Mouse (Mus musculus): ENCODE results near the gene Sfswap.
"Not testable (repeated sequence)": the region's sequence is repeated elsewhere in the genome, so short reads cannot be mapped to it uniquely, and the experiment has no call there.

Sfswap gene

DNA sequence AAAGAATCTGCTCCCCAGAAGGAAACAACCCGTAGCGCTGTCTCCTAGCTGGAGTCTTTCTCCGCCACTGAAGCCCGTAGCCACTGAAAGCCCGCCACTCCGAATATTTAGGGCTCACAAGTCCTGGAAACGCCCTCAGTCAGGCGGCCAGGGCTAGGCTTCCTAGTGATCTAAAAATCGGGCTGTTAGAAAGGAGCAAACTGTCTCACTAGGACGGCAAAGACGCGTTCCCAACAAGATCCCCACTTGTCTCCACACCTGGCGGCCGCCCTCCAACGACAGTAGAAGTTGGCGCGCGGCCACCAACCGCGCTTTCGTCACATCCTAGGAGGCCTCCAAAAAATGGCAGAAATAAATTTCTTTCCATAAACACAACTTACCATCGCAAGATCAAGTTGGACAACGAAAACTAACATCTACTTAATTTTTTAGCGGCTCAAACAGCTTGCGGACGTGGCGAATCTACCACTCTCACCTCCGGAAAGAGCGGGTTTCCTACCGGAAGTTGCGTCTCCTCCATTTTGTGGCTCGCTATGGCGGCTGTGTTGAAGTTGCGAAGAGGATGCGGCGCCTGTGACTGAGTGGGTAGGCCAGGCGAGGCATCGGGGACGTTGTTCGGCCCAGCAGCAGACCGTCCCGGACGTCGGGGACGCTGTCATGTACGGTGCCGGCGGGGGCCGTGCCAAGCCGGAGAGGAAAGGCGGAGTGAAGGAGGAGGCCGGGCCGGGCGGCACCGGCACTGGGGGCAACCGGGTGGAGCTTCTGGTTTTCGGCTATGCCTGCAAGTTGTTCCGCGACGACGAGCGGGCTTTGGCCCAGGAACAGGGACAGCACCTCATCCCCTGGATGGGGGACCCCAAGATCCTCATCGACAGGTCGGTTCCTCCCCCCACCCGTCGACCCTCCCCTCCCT, at the start of gene Sfswap:
Gene Sfswap, plus strand, starts transcription at position 500 of the 913 bp plus-strand sequence.
- peak; percentile 84 for DNase-seq (ENCODE audit: low spot score in 2 of 2)

DNA sequence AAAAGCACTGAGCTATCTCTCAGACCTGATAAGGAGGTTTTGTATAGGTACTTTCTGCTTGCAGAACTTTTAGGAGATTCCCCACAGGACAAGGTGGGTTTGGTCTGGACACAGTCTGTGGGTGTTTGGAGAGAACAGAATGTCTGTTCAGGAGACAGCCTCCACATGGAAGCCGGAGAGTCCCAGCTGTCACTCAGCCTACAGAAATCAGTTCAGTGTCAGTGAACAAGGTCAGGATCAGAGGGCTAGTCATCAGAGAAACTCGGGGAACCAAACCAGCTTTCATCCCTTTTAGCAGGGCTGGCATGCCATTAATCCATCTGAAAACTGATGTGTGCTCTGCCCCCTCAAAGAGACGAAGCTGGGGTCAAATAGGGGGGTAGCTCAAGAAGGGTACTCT, 48.5 kb upstream of the Sfswap start:
- DNase-seq (ENCODE audit: low spot score in 2 of 2), result no peak

DNA sequence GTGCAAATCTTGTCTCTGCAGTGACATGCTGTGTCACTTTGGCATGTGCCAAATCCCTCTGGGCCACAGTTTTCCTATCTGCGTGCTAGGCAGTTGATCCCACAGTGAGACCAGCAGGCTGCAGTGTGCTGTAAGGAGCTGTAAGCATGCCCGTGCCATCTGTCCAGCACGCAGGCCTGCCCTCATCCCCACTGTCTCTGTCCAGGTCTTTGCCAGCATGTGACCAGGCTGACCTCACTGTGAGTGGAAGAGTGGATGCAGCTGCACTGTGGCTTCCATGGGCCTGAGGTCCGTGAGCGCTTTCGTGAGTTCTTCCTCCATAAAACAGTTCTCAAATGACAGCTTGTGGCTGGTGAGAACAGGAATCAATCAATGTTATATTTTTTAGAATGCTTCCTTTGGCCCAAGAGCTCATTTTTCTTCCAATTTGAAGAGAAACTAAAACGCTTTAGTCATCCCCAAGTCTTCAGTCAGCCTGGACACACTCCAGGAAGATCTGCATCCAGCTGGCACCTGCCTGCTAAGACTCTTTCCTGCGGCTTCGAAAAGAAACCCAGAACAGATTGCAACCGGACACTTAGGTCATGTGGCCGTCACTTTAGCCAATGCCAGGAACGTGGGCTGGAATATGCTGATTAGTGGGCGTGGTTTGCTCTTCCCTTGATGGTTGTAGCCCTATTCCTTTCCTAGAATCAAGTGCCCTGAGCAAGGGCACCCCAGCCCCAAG, 46.1 kb upstream of the Sfswap start:
- DNase-seq (ENCODE audit: low spot score in 2 of 2), result peak; percentile 88 to 92

GRCm38 (mm10) chr5:129455529-129455896, 45.5 kb upstream of the Sfswap start:
- DNase-seq (ENCODE audit: low spot score in 2 of 2), result no peak

DNA sequence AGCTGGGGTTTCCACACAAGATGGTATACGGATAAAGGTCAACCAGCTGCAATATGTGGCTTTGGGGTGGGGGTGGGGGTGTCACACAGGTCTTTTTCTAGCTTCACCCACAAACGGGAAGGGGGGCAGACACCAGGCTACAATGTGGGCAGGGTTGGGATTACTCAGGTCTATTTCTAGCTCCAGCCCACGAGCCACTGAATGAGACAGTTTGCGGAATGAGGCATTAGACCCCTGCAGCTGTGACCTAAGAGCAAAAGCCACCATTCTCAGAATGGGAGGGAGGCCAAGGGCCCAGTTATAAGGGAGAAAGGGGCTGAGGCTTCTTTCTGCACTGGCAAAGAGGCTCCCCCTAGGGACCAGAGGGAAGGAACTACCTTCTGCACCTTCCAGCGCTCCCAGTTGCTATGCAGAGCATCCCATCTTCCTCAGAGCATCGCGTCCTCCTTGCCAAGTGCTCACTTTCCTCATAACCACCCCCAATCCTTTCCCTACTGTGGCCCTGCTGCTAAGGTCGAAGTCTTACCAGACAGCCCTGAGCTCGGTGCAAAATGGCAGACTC, 44.4 kb upstream of the Sfswap start:
- no peak for DNase-seq (ENCODE audit: low spot score in 2 of 2)

DNA sequence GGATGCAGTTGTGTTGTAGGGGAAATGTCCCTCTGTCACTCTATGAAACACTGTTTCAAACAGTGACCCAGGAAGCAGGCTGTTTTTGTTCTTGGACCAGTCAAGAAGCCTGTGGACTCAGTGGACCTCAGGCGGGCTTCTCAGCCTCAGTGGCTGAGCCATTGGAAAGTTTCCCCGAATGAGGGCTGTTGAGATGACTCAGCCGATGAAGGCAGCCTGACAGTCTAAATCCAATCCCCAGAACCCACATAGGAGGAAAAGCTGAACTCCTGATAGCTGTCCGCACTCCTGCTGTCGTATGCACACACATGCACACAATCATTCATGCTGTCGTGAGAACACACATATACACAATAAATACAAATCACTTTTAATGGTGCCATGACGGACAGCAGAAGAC, 42.9 kb upstream of the Sfswap start:
- no peak for DNase-seq (ENCODE audit: low spot score in 2 of 2)

DNA sequence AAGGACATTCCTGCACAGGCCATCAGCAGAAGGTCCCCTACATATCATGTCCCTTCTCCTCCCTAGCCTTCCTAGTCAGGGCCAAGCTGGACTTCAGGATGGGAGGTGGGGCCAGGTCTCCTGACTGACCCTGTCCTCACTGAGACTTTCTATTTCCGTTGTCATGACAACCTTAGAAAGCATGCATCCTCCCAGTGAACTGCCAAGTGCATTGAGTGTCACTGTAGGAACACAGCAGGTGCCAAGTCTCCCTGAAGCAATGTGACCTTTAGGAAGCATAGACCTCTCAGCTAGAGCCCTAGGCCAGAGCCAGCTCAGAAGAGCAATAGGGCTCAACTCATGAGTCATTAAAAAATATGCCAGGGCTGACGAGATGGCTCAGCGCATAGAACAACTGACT, 42.5 kb upstream of the Sfswap start:
- no peak for DNase-seq (ENCODE audit: low spot score in 2 of 2)

GRCm38 (mm10) chr5:129460798-129461476, 40.1 kb upstream of the Sfswap start:
- no peak for DNase-seq (ENCODE audit: low spot score in 2 of 2)

GRCm38 (mm10) chr5:129463648-129464047, 37.4 kb upstream of the Sfswap start:
- not testable (repeated sequence) for DNase-seq (ENCODE audit: low spot score in 2 of 2)

- DNase-seq (ENCODE audit: low spot score in 2 of 2), result peak; percentile 58 to 79
These were observed 35.2 kb upstream of the Sfswap start for GRCm38 (mm10) chr5:129465788-129466187.

DNA sequence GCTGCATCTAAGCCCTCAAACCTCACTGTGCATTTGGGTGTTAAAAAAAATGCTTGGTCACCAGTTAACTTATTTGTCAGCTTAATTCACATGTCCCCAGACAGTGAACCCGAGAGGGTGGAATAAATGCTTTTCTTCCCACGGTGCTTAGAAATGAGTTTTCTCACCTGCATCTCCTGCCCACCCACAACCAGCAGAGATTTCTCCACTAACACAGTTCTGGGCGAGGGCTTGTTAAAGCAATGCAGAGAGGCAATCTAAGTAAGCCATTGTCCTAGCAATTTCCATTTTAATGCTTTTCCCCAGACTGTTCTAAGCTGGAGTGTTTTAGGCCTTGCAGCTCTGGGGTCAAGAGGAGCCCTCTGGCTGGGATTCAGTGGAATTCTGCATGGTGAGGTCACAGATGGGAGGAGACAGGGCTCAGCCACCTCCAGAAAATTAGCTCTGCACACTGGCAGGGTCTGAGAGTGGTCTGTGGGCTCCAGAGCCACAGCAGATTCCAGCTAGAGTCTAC, 25.4 kb upstream of the Sfswap start:
- no peak for DNase-seq (ENCODE audit: low spot score in 2 of 2)

GRCm38 (mm10) chr5:129489879-129490278, 11.1 kb upstream of the Sfswap start:
- no peak for DNase-seq (ENCODE audit: low spot score in 2 of 2)

GRCm38 (mm10) chr5:129501671-129502070, 650 bp downstream of the Sfswap start:
- DNase-seq (ENCODE audit: low spot score in 2 of 2), result peak in 1 of 2 experiments; percentile 26

DNA sequence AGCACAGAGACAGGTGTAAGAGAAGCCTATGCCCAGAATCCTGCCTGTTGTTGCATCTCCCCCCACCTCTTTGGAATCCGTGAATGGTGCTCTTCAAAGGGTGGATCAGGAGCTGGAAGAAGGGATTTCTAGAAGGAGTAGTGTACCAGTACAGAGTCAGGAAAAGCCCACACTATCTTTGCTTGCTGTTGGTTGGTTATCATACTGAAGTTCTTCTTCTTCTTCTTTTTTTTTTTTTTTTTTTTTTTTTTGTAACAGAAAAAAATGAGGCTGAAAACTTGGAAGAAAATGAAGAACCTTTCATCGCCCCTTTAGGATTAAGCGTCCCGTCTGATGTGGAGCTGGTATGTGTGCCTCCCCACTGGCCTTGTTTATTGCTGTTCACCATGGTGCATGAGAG, 5.9 kb downstream of the Sfswap start:
- DNase-seq (ENCODE audit: low spot score in 2 of 2), result no peak

GRCm38 (mm10) chr5:129518180-129518579, 17.2 kb downstream of the Sfswap start:
- DNase-seq (ENCODE audit: low spot score in 2 of 2), result no peak

DNA sequence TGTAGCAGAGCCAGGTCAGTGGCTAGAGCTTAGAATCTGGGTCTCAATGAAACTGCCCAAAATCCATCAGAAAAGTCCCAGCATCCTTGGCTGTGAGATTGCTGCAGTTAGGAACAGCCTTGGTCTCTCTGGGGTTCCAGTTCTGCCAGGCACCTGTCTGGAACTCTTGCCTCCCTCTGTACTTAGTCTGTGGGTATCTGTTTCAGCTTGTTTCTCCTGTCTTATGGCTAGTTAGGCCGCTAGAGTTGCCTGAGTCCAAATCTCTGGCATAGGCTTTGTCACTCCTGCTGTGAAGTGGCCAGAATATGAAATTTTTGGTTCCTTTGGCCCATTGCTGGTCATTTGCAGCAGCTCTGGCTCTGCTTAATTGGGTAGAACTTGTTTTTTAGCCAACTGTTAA, 17.8 kb downstream of the Sfswap start:
- DNase-seq (ENCODE audit: low spot score in 2 of 2), result no peak

DNA sequence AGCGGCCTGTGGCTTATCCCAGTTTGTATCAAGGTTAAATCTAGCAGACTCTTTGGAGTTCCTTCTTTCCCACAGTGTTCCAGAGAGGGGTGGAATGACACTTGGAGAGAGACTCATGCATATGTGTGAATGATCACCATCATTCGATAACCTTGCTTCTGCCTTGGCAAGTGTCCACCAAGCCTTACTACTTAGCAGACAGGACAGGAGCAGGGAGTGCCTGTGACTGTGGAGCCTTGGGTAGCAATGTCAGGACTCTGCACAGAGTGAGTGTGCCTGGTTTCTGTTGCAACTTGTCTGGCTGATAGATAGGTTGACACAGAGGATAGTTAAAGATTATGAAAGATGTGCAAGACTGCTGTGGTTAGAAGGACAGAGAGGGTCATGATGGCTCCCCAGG, 18.6 kb downstream of the Sfswap start:
- DNase-seq (ENCODE audit: low spot score in 2 of 2), result no peak

DNA sequence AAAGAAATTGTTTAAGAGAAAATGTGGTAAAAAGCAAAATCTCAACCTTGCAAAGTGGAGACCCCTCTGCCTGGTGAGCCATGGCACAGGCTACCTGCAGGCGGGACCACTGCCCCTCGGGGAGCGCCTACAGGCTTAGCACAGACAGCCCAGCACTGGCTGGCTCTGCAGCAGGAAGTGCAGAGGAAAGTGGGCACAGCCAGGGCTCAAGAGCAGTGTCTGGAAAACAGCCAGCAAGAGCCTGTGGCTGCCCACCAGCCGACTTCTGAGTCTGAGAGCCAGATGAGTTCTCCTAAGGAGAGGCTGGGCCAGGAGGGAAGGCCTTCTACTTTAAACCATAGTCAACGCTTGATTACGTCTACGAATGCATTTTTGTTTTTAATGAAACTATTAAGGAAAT, 20.5 kb downstream of the Sfswap start:
- peak; percentile 74 to 77 for DNase-seq (ENCODE audit: low spot score in 2 of 2)

GRCm38 (mm10) chr5:129521913-129522312, 20.9 kb downstream of the Sfswap start:
- DNase-seq (ENCODE audit: low spot score in 2 of 2), result no peak

GRCm38 (mm10) chr5:129523166-129523565, 22.1 kb downstream of the Sfswap start:
- no peak for DNase-seq (ENCODE audit: low spot score in 2 of 2)

DNA sequence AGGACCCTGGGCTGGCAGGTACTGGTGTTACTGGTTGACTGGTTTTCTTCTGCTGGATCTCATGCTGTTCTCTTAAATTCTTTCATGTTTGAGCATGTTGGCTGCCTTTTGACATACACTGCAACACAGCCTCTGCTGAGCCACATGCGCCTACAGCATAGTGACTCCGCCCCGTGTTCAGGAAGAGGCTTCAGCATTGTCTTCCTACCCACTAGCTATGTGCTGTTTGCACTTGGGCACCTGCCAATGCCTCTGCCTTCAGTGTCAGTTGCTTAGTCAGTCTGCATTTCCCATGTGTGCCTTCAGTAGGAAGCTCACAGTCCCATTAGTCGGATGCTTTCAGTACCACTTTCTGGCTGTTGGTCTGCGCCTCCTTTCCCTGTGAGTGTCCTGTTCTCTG, 23.7 kb downstream of the Sfswap start:
- no peak for DNase-seq (ENCODE audit: low spot score in 2 of 2)

DNA sequence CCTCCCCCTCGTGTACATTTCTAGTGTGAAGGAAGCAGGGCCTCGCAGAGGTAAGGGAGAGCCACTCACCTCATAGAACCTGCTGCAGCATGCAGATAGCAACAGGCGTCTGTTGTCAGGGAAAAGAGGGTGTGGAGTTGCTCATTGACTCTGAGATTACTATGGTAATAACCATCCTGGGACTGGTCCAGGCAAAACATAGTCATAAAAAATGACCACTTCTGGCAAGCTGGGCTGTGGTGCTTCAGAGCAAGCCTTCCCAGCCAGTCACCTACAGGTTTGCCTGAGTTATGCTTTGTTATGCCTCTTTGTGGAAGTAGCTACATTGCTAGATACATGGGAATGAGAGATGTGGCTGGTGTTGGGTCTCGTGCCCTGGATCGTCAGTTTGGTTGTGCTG, 26.1 kb downstream of the Sfswap start:
- no peak for DNase-seq (ENCODE audit: low spot score in 2 of 2)

Data from right cerebral cortex, postnatal 10 days (tissue).